Mouse (Mus musculus) midbrain, embryonic 14.5 days (tissue): ENCODE measurements around the gene Efna1. TPM values are rescaled to one million over a fixed set of nuclear protein-coding genes. Genes with fewer than 3 reads are reported as not detected.
A peak's percentile ranks its signal among the peaks of the same experiment; 100 is the strongest.

Experiments
- ATAC-seq: fragments of 200-750 bp; cut with Nextera tagmentation; 2 replicates; pipeline ENCODE4 v1.8.0; 2017; ENCODE audit warnings: moderate number of reproducible peaks, moderate library complexity; ENCODE audit not compliant: low FRiP score, low TSS enrichment
- DNase-seq: peaks from one replicate; pipeline ENCODE4 v3.0.0-alpha.2; 2015
- H3K27ac ChIP-seq: fragments of 300-500 bp; sonication (generic); replicated peaks from 2 replicates; pipeline ENCODE4 v1.5.1; 2014; ENCODE audit warnings: mild to moderate bottlenecking, low read depth, low read length, moderate library complexity
- H3K27me3 ChIP-seq: fragments of 300-500 bp; sonication (generic); 2 replicates; pipeline ENCODE4 v1.6.1; 2014; ENCODE audit warnings: low read length, control low read depth, mixed read lengths; ENCODE audit not compliant: control insufficient read depth, insufficient read depth
- H3K36me3 ChIP-seq: fragments of 300-500 bp; sonication (generic); 2 replicates; pipeline ENCODE4 v1.6.1; 2014; ENCODE audit warnings: low read length, control low read depth; ENCODE audit not compliant: control insufficient read depth, insufficient read depth
- H3K4me1 ChIP-seq: fragments of 300-500 bp; sonication (generic); 2 replicates; pipeline ENCODE4 v1.6.1; 2014; ENCODE audit warnings: mild to moderate bottlenecking, antibody characterized with exemption, low read length, control low read depth; ENCODE audit not compliant: control insufficient read depth, insufficient read depth
- H3K4me2 ChIP-seq: fragments of 300-500 bp; sonication (generic); 2 replicates; pipeline ENCODE4 v1.6.1; 2014; ENCODE audit warnings: mild to moderate bottlenecking, low read length, moderate library complexity
- H3K4me3 ChIP-seq: fragments of 300-500 bp; sonication (generic); replicated peaks from 2 replicates; pipeline ENCODE4 v1.5.1; 2014; ENCODE audit warnings: low read depth, low read length
- H3K9ac ChIP-seq: fragments of 300-500 bp; sonication (generic); replicated peaks from 2 replicates; pipeline ENCODE4 v1.6.1; 2014; ENCODE audit warnings: mild to moderate bottlenecking, low read length, moderate library complexity
- H3K9me3 ChIP-seq: fragments of 300-500 bp; sonication (generic); 2 replicates; pipeline ENCODE4 v1.6.1; 2016; ENCODE audit warnings: low read length, control low read depth, mixed read lengths; ENCODE audit not compliant: control insufficient read depth
- WGBS: fragments of 180-500 bp; shearing (Covaris S2); extraction: QIAGEN DNeasy Blood & Tissue Kit; methylation state at CpG from one replicate; pipeline ENCODE4 v1.1.7; 2014; 5-methylcytosine and 5-hydroxymethylcytosine counted together
- polyA plus RNA-seq: library from polyadenylated mRNA; unstranded; fragments of >200 nt; fragmentation: Nextera tagmentation; extraction: Ambion mirVana; gene quantifications from 2 replicates; pipeline ENCODE4 v1.2.1, GENCODE M21; 2014

Efna1 gene
- polyA plus RNA-seq, 1 experiment from 2014 or later, result 8.7 TPM

DNA sequence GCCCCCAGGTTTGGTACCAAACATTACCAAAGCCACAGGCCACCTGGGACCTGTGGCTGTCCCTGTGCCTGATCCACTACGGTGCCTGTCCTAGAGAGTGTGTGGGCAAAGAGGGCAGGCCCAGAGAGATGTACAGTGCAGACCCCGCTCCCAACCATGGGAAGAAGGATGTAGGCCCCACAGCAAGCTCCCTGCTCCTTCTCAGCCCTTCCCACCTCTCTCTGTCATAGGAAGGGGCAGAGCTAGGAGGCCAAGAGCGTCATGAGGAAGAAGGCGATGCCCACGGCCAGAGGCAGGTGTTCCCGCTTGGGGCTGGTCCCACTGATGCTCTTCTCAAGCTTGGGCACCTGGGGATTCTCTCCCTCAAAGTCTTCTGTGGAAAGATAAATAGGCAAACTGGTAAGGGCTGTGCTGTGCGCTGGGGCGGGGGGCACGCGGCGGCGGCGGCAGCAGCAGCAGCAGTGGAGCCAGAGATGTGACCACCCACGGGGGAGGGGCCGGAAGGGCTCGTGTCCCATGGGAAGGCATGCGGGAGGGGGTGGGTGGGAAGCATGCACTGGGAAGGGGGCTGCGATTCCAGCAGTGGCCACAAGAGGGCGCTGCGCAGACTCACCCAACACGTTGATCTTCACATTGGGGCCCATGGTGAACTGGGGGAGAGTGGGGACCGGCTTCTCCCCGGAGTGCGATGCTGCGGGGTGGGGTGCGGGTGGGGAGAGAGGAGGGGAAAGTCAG lies 34.4 kb upstream of the Efna1 start:
- 0 out of 2 replicates have a peak overlapping the region, but pooled peaks have one; percentile 12 for H3K4me3 ChIP-seq
- no peak overlapping the region for H3K27ac ChIP-seq
- H3K36me3 ChIP-seq, result peaks cover 22% of the 10 kb centered on the region
- 0 out of 2 replicates have a peak, but pooled peaks have one; percentile 15 for ATAC-seq
- H3K27me3 ChIP-seq, result peaks cover 27% of the 10 kb centered on the region
- peak overlapping the region; percentile 45 for H3K4me2 ChIP-seq
- 0 out of 2 replicates have a peak overlapping the region, but pooled peaks have one; percentile 25 for H3K9ac ChIP-seq
- DNase-seq, result peak; percentile 84
- H3K9me3 ChIP-seq, result no peaks in the 10 kb centered on the region
- WGBS, result 7% methylated on average over 26 of the region's 26 CpGs
- H3K4me1 ChIP-seq, result peaks cover 42% of the 10 kb centered on the region

DNA sequence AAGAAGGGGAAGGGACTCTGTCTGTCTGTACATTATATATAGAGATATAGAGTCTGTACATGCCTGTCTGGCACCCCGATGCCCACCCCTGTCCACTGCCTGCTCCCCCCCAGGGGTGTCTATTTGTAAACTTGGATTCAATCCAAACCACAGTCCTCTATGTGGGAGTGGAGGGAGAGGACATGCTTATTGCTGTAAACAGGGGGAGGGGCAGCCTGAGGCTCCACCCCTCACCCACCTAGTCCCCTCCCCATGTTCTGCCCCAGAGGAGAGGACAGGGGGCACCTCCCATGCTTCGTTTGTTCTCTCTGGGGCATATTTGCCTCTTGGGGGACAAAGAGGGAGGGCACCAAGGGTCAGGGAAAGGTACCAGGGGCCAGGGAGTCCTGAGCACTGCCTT lies 33.8 kb upstream of the Efna1 start:
- no peak for ATAC-seq
- DNase-seq, result no peak
- Histone ChIP-seq H3K4me3 (no peak overlapping the region), H3K27ac (no peak overlapping the region), H3K9me3 (no peaks in the 10 kb centered on the region), H3K4me1 (peaks cover 37% of the 10 kb centered on the region), H3K4me2 (peak overlapping the region; percentile 45; the same call in 1 of the 2 replicates), H3K36me3 (peaks cover 22% of the 10 kb centered on the region), H3K27me3 (peaks cover 27% of the 10 kb centered on the region), H3K9ac (no peak overlapping the region)
- 29% methylated on average over 2 of the region's 2 CpGs for WGBS

DNA sequence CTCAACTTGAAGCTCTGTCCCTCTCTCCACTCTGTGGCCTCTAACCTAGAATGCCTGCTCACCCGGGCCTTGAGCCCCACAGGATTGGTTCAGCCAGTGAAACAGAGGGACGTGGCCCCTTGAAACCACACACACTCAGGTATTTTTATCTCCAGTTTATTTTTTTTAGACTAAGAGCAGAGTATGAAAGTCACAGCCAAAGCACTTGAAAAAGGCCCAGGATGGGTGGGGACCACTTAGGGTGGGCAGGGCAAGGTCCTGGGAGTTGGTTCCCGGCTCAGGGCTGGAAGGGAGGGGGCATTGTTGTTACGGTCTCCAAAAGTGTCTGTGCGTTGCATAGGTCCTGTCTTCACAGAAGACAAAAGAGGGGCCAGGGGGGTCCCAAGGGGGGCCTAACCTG lies 33.4 kb upstream of the Efna1 start:
- Histone ChIP-seq H3K27me3 (peaks cover 23% of the 10 kb centered on the region), H3K4me1 (peaks cover 33% of the 10 kb centered on the region), H3K4me3 (no peak overlapping the region), H3K9ac (no peak overlapping the region), H3K36me3 (peaks cover 22% of the 10 kb centered on the region), H3K4me2 (no peak overlapping the region), H3K27ac (no peak overlapping the region), H3K9me3 (no peaks in the 10 kb centered on the region)
- WGBS, result 70% methylated on average over 5 of the region's 5 CpGs
- DNase-seq (no peak), ATAC-seq (no peak)

DNA sequence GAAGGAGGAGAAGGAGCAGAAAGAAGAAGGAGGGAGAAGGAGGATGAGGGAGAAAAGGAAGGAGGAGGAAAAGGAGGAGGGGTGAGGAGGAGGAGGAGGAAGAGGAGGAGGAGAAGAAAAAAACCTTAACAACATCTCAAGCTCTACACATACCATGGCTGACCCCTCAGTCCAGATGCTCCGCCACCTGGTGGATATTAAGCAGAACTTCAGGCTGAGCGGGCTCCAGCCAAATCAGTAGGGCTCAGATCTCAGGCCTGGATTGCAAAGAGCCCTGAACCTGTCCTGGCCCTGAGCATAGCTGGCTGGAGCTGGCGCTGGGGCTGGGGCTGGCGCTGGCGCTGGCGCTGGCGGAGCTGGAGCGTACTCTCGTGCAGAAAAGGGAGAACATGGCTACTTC lies 27.1 kb upstream of the Efna1 start:
- ATAC-seq, result peak; percentile 50; the same call in 1 of the 2 replicates
- WGBS, result 3% methylated on average over 9 of the region's 9 CpGs
- peak; percentile 90 for DNase-seq
- Histone ChIP-seq H3K9me3 (no peaks in the 10 kb centered on the region), H3K27me3 (no peaks in the 10 kb centered on the region), H3K36me3 (0 out of 2 replicates have a peak, but pooled peaks cover 2% of the 10 kb centered on the region), H3K4me2 (no peak overlapping the region), H3K4me1 (no peaks in the 10 kb centered on the region), H3K27ac (no peak overlapping the region), H3K9ac (no peak overlapping the region), H3K4me3 (no peak overlapping the region)

DNA sequence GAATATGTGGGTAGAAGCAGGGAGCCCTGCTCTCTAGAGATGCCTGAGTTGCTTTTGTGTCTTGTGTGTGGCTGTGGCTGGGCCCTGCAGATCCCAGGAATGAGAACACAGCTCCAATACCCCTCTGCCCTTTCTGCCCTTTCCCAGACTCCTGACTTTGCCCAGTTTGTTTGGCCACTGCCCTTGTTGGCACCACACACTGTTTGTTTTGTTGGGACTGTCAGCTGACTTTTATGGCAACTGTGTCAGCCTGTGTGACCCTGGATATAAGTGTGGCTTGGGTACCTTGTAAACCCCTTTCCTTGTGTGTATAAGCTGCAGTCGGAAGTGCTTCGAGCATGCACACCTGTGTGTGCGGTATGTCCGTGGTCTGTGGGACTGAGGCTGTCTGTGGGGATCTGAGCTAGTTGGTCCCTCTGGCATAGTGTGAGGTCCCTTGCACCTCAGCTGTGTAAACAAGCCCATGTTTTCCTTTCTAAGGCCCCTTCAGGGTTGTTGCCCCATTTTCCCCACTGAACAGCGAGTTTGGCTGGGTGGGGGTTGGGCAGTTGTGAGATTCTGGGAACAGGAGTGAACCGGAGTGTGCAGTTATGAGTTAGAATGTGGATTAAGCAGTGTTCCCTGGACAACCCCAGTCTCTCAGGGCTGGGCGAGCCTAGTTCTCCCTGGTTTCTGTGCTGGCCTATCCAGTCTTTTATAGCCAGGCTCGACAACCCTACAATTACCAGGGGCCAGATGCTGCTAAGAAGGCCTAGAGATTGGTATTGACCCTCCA lies 24.8 kb upstream of the Efna1 start:
- H3K27ac ChIP-seq, result no peak overlapping the region
- no peak overlapping the region for H3K4me2 ChIP-seq
- H3K9ac ChIP-seq, result no peak overlapping the region
- 79% methylated on average over 8 of the region's 8 CpGs for WGBS
- H3K27me3 ChIP-seq, result no peaks in the 10 kb centered on the region
- H3K4me3 ChIP-seq, result no peak overlapping the region
- no peaks in the 10 kb centered on the region for H3K9me3 ChIP-seq
- DNase-seq (no peak), ATAC-seq (no peak)
- no peaks in the 10 kb centered on the region for H3K36me3 ChIP-seq
- H3K4me1 ChIP-seq, result no peaks in the 10 kb centered on the region

DNA sequence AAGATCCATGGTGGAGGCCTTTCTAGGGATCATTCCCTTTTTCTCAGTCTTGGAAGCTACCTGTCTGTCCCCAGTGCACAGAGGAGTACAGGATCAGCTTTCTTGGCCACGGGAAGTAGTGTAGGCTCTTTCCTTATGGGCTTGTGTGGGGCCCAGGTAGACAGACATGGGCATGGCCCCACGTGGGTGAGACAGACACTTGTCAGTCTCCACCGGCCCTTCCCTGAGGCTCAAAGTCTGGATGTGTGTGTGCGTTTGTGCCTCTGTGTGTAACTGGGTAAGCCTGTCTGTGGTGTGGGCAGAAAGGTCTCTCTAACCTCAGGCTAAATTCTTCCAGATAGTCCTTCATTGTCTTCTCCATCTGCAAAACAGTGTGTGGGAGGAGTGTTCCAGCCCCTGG lies 24.2 kb upstream of the Efna1 start:
- Histone ChIP-seq H3K9me3 (no peaks in the 10 kb centered on the region), H3K4me1 (no peaks in the 10 kb centered on the region), H3K27me3 (no peaks in the 10 kb centered on the region), H3K27ac (no peak overlapping the region), H3K36me3 (no peaks in the 10 kb centered on the region), H3K9ac (no peak overlapping the region), H3K4me2 (no peak overlapping the region), H3K4me3 (no peak overlapping the region)
- ATAC-seq (no peak), DNase-seq (no peak)
- WGBS, result 72% methylated on average over 4 of the region's 4 CpGs

DNA sequence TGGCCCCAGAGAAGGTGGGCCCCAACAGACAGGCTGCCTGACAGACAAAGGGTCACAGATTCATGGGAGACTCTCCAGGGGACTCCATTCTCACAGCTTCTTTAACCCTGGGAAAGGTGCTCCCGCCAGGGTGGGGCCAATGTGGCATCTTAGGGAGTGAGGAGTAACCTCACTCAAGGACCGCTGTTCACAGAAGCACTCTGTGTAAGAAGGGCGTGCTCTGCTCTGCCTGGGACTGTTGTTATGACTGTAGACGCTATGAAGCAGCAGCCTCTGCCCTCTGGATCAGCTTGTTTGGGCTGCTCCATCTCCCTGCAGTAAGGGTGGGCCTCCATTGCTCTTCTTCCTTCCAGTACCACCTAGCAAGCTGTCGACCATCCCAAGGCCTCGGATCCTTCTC lies 23.5 kb upstream of the Efna1 start:
- Histone ChIP-seq H3K27ac (no peak overlapping the region), H3K9ac (no peak overlapping the region), H3K36me3 (no peaks in the 10 kb centered on the region), H3K4me2 (no peak overlapping the region), H3K4me3 (no peak overlapping the region), H3K27me3 (no peaks in the 10 kb centered on the region), H3K9me3 (no peaks in the 10 kb centered on the region), H3K4me1 (no peaks in the 10 kb centered on the region)
- no peak for ATAC-seq
- WGBS, result 64% methylated on average over 6 of the region's 6 CpGs
- DNase-seq, result no peak

DNA sequence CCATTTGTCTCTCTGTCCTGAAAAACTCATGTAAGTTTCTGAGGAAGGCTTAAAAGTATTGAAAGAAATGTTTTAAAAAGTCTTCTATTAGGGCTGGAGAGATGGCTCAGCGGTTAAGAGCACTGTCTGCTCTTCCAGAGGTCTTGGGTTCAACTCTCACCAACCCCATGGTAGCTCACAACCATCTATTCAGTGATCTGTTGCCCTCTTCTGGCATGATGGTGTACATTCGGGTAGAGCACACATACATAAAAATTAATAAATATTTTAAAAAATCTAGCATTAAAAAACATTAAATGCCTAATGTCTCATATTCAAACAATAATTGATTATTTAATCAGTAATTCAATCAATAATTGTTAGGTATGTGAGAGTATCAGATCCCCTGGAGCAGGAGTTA lies 19.6 kb upstream of the Efna1 start:
- ATAC-seq (no peak), DNase-seq (no peak)
- Histone ChIP-seq H3K9me3 (no peaks in the 10 kb centered on the region), H3K36me3 (no peaks in the 10 kb centered on the region), H3K4me3 (no peak overlapping the region), H3K27ac (no peak overlapping the region), H3K4me1 (no peaks in the 10 kb centered on the region), H3K9ac (no peak overlapping the region), H3K4me2 (no peak overlapping the region), H3K27me3 (0 out of 2 replicates have a peak, but pooled peaks cover 5% of the 10 kb centered on the region)
- 61% methylated on average over 2 of the region's 2 CpGs for whole genome bisulfite sequencing
